Mouse (Mus musculus) erythroblast, embryonic 14.5 days (primary cell): ENCODE results near the gene Galnt18.

Experiments used
- GATA1 ChIP-seq: IDR thresholded peaks from 2 replicates; pipeline ENCODE4 v1.6.1; 2012; ENCODE audit warnings: low read length, inconsistent platforms, mixed read lengths
- TAL1 ChIP-seq: IDR thresholded peaks from 3 replicates; pipeline ENCODE4 v1.6.1; 2012; ENCODE audit warnings: low read length, inconsistent platforms, mixed read lengths

- TF ChIP-seq GATA1 (no peak), TAL1 (no peak)
Observed at GRCm38 (mm10) chr7:111701788-111702187, 78.0 kb downstream of the Galnt18 start.
